Mouse (Mus musculus): ENCODE results near the gene Usp27x.

Usp27x gene

DNA sequence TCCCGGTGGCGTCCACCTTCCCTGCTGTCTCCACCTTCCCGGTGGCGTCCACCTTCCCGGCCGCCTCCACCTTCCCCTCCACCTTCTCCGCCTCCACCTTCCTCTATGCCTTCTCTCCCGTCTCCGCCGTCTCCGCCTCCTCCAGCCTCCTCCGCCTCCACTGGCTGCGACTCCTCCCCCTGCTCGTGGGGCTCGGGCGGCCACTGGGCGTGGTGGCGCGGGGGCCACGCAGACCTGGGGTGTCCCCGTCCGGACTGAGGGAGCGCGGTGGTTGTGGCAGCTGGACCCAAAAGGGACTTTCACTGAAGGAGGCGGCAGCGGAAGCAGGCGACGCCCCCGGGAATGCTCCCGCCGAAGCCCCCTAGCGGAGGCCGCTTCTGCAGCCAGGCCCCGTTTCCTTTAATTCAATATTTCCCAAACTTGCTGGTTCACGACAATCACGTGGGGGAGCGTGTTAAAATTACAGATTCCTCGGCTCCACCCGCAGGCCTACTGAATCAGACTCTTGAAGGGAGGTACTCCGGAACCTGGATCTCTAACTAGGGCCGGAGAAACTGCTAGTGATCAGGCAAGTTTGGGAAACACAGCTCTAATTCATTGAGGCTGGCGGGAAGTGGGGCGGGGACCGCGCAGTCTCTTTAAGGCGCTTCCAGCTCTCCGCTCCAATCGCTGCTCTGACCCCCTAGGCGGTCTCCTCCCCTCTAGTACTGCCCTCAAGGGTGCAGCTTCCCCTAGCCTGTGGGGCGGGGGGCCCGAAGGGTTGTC, at the start of gene Usp27x:
TSS of gene Usp27x (minus strand) at position 115 of the 765 bp plus-strand sequence.
- peak; percentile 80 for DNase-seq (ENCODE audit: low spot score)

GRCm38 (mm10) chrX:7422691-7423111, 47.1 kb upstream of the Usp27x start:
- DNase-seq (ENCODE audit: low spot score), result peak; percentile 28

GRCm38 (mm10) chrX:7422166-7422565, 46.5 kb upstream of the Usp27x start:
- no peak for DNase-seq (ENCODE audit: low spot score)

DNA sequence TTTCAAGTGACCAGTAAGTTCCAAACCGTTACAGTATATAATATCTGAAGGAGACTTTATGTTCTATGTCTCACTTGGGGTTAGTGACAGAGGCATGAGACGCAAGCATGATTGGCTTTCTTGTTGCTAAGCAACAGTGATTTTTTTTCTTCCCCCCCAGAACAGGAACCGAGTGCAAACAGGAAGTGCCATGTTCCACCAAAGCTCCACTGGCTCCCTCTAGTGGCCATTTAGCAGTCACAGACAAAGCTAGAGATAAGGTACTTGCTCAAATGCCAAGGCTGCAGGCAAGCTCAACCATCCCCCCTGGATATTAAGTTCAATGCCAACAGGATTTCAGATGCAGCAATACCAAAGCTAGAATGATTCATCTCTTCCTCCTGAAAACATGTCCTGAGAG, 45.4 kb upstream of the Usp27x start:
- DNase-seq (ENCODE audit: low spot score), result peak; percentile 41

- peak; percentile 54 for DNase-seq (ENCODE audit: low spot score)
Observed at GRCm38 (mm10) chrX:7416178-7416871, 40.7 kb upstream of the Usp27x start.

DNA sequence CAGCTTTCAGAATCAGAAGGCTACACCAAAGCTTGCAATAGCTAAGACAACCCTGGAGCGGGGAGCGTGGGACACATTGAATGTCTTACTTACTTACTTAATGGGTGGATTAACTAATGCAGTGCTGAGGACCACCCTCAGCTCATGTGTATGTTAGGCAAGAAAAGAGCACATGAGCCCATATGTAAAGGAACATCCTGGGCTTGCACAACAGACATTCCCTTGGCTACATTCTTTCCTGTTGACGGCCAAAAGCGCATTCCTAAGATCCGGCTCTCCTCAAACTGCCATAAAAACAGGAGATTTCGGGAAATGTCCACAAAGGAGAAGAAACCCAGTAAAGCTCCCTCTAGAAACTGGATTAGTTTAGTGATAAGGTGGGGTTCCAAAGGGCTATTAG, 39.7 kb upstream of the Usp27x start:
- DNase-seq (ENCODE audit: low spot score), result no peak

- no peak for DNase-seq (ENCODE audit: low spot score)
Observed at GRCm38 (mm10) chrX:7412239-7413033, 36.8 kb upstream of the Usp27x start.

- DNase-seq (ENCODE audit: low spot score), result peak; percentile 49
Observed at GRCm38 (mm10) chrX:7376586-7376985, 956 bp upstream of the Usp27x start.

GRCm38 (mm10) chrX:7375322-7375715, 311 bp downstream of the Usp27x start:
- DNase-seq (ENCODE audit: low spot score), result no peak

DNA sequence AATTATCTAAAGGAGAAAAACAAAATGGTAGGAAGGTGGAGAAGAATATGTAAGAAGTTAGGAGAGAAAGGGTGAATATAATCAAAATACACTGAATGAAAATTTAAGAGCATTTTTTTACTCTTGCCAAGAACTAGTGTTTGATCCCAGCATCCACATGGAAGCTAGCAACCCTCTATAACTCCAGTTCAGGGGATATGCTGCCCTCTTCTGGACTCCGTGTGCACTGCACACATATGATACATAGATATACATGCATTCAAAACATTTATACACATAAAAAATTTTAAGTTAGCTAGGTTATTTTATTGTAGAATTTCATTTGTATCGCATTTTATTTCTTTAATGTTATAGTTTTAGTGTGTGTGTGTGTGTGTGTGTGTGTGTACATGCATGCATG, 50.2 kb downstream of the Usp27x start:
- DNase-seq (ENCODE audit: low spot score), result no peak

DNA sequence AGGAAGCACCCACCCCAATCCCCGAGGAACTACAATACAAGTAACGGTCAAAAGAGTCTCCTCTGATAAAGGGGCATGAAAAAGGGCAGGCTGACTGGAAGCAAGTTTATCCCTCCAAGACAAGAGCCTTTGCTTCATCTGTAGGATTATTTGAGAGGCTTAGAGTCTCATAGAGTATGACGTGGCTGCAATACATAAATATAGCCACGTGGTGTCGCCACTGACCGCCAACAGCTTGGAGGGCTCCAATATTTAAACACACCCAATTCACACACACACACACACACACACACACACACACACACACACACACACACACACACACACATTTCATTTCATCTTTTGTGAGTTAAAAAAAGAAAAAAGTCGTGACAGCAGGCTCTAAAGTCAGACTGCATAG, 53.3 kb downstream of the Usp27x start:
- peak; percentile 23 for DNase-seq (ENCODE audit: low spot score)
